Mouse (Mus musculus) neutrophil, adult 59 days (primary cell): Measurements from ENCODE around the gene Pds5b. TPM values are rescaled to one million over a fixed set of nuclear protein-coding genes. Genes with fewer than 3 reads are reported as not detected.

Source experiments
- total RNA-seq, 2 experiments: library from RNA; stranded (reverse); gene quantifications; 1 replicate in 1 of 2; 2 replicates in 1 of 2; pipeline ENCODE4 v1.2.4; 2023

The Pds5b gene
- total RNA-seq = 10 to 100 TPM; 21.7 to 22.7 TPM

DNA sequence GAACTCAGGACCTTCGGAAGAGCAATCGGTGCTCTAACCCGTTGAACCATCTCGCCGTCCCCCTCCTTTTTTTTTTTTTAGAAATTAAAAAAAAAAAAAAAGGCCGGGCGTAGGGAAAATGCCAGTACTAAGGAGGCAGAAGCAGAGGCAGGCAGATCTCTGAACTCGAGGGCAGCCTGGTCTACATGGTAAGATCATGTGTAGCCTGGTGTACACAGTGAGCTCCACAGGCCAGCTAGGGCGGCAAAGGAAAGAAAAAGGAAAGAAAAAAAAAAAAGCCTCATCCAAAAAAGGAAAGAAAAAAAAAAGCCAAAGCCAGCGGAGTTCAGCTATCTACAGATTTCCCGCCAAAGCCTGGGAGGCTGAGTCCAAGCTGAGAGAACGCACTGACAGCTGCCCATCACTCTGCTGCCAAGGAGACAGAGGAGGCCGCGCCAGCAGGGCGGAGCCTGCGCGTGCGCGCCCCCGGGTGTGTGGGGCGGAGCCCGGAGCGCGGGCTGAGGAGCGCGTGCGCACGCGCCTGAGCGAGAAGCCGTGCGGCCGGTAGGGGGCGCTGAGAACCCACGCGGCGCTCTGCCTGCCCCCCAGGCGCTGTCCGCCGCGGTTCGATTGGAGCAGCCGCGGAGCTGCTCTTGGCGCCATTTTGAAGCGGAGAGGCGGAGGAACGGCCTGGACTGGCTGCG lies at the start of gene Pds5b:
Gene Pds5b, plus strand, starts transcription at position 587 of the 683 bp plus-strand sequence.

DNA sequence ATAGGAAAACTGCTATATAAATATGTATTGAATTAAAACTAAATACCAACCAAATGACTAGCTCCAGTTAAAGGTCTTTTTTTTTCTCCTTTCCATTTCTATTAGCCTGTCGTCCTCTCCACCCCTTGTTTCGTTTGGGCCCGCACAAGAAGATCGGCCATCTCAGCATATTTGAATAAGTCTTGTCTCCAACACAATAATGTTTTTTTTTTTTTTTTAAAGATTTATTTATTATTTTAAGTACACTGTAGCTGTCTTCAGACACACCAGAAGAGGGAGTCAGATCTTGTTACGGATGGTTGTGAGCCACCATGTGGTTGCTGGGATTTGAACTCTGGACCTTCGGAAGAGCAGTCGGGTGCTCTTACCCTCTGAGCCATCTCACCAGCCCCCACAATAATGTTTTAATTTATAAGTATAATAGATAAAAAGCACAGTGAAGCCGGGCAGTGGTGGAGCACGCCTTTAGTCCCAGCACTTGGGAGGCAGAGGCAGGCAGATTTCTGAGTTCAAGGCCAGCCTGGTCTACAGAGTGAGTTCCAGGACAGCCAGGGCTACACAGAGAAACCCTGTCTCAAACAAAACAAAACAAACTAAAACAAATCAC lies 7.3 kb upstream of the Pds5b start, which contains the start of gene N4bp2l2:
Gene N4bp2l2, minus strand, starts transcription at position 51 of the 607 bp plus-strand sequence.

Other genes starting within 250 kb of the Pds5b start
- gene Zar1l, start 155.6 kb upstream of the Pds5b start, total RNA-seq = not detected
- gene Brca2, start 151.1 kb upstream of the Pds5b start, total RNA-seq = 10 to 100 TPM; 18.4 to 22.5 TPM
- gene N4bp2l1, start 76.6 kb upstream of the Pds5b start, total RNA-seq = 10 to 100 TPM; 58.8 to 68.1 TPM
- gene N4bp2l2, start 7.6 kb upstream of the Pds5b start, total RNA-seq = 10 to 100 TPM; 57.0 to 58.0 TPM